Mouse (Mus musculus) kidney, adult 2 months (tissue): ENCODE data around the gene C4bp.

Experiments used
- CTCF ChIP-seq: fragments of 200-500 bp; conservative IDR thresholded peaks from 2 replicates; pipeline ENCODE4 v1.5.1; 2011; ENCODE audit warnings: low read depth, mild to moderate bottlenecking, control low read depth, low read length, moderate library complexity, mixed read lengths; ENCODE audit not compliant: insufficient read depth, insufficient read length
- POLR2A ChIP-seq: fragments of 200-500 bp; IDR thresholded peaks from one replicate; pipeline ENCODE4 v1.6.1; 2011; ENCODE audit warnings: low read depth, low read length, control low read depth

DNA sequence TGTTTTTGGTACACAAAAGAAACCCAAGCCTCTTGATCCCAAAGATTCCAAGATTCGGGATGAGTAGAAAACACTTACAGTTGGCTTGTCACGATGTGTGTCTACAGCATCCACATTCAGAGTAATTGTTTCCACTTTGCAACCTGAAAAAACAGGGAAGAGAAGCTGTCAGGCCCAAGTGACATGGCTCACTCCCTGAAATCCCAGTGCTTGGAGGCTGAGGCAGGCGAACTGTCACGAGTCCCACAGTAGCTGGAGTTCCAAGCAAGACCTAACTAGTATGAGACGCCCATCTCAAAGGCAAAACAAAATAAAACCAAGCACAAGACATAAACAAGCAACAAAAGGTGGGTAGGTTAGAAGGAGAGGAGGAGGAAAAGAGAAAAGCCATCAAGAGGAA is 37.2 kb upstream of the C4bp start:
- TF ChIP-seq POLR2A (no peak), CTCF (no peak)
